Mouse (Mus musculus) cerebellum, postnatal 14 days (tissue): ENCODE results near the gene Kndc1.

Source experiments
- DNase-seq, 2 experiments: peaks; one replicate each; pipeline ENCODE4 v3.0.0; 2021; ENCODE audit warnings: mixed read lengths in 2 of 2

Kndc1 gene

DNA sequence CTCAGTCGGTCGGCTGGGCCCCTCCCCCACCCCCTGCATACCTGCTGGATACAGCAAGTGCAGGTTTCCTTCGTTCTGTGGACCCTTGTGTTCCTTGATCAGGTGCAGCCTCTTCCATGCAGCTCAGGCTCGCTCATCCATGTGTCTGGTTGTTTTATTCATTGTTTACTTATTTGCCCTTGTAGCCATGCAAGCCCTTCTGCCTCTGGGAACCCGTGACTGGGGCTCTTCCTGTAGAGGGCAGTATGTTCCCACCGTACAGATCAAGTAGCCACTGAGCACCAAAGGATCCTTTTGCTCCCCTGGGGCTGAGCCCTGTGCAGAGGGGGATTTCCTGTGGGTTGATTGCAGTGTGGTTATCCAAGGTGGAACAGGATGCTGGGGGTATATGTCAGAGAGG is 11.2 kb downstream of the Kndc1 start:
- DNase-seq = peak; percentile 69 to 72

DNA sequence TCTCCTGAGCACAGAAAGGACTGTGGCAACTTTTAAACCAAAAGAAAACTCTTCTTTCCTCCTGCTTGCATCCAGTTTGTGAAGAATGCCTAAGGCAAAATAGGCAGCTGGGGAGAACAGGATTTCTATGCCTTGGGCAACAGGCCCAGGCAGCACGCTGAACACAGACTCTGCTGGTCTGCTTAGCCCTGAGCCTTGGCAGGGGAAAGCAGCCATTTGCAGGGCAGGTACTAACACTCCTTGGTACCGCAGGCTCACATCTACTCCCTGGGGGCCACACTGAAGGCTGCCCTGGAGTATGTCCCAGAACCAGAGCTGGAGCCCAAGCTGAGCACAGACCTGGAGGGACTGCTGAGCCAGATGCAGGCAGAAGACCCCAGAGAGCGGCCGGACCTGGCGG is 13.7 kb downstream of the Kndc1 start:
- peak; percentile 67 to 71 for DNase-seq

DNA sequence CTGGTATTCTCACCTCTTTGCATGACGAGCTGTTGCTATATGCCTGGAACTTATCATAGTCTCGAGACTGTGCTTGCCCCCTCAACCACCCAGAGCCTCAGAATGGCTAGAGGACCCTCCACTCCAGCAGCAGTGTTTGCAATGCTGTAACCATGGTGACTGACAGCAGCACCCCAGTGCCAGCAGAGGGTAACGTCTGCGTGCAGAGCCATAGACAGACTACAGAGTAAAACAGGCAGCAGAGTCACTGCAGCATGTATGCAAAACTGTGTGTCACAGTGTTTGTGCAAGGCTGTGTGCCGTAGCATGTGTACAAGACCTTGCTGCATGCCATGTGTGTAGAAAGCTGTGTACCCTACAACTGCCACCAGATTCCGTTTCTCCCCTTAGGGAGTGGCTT is 15.0 kb downstream of the Kndc1 start:
- no peak for DNase-seq

DNA sequence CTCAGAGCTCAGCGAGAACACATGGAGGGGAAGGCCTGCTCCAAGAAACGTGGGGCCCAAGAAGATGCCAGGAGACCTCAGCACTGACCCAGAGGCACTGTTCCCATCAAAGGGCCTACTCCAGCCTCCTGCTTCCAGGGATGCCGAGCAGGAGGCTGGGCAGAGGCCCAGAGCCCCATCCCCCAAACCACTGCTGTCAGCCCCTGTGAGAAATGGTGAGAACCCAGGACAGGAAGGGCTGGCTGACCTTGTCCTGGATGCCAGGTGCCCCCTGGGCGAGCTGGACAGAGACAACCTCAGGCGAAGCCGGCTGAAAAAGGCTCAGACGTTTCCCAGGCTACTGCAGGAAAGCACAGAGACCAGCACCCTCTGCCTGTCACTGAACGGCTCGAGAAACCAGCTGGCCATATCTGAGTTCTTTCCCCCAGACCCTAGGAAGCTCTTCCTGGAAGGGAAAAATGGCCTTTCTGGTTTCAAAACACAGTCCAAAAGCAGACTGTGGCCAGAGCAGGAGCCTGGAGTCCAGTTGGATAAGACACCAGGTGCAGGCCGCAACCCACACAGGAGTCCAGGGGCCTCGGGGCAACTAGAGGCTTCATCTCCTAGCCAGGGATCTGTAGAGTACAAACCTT is 15.8 kb downstream of the Kndc1 start:
- DNase-seq = no peak

DNA sequence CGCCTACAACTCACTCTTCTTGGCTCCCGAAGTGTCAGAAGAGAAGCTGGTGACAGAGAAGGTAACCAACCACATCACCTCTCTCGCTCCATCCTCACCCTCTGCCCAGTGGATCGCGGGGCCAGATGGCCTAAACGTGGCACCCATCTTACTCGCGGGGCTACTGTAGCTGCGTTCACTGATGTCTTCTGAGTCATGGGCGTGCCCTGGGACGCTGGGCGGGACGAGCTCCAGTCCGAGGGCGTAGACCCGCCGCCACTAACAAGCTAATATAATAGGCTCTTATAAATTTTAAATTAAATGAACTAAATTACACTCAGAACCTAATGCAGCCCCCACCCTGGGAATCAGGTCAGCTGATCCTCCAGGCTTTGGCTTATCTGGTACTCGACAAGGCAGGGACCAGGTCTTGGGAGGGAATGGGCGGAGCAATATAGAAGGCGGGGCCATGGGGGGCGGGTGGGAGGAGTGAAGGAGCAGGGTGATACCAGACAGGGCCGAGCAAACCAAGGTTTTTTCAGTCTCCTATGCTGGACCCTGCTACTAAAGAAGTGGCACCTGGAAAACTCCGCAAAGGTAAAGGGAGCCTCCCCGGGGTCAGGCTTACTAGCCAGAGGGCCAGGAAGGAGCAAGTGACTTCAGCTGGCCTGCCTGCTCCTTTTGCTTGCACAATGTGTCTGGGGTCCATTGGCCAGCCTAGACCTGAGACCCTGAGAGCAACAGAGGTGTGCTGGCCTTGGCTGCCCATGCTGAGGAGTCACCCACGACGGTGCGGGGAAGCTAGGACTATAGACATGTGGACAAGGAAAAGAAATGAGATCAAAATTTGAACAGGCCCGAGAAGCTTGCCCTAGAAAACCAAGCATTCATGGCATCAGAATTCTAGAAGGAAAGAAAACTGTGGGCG is 19.9 kb downstream of the Kndc1 start:
- DNase-seq = no peak

DNA sequence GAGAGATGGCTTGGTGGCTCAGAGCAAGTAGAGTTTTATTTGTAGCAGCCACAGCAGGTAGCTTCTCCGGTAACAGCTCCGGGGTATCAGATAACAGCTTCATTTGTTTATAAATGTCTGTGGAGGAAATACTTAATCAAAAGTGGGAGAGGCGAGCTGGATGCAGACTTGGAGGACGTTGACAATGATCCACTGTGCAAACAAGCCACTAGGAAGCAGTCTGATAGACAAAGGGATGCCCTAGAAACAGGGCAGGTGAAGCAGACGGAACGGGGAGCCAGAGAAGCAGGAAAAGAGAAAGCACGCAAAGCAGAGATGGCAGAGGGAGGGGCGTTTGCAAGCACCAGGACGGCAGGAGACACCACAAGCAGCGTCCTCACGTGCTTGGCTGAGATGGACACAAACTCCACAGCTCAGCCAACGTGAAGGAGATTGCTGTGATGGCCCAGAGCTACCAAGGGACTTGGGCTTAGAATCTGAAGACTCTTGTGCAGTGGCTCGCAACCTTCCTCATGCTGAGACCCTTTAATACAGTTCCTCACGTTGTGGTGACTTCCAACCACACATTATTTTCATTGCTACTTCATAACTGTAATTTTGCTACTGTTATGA is 21.3 kb downstream of the Kndc1 start:
- DNase-seq = peak in 1 of 2 experiments; percentile 31

DNA sequence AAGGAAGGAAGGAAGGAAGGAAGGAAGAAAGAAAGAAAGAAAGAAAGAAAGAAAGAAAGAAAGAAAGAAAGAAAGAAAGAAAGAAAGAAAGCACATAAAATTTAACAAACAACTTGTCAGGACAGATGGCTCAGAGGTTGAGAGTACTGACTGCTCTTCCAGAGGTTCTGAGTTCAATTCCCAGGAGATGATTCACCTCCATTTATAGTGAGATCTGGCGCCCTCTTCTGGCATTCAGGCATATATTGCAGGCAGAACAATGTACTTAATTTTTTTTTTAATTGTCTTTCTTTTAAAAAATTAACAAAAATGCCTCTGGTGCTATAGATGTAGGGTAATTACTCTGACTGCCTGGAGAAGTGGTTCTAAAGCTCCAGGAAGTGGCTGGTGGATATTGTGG is 21.8 kb downstream of the Kndc1 start:
- no peak for DNase-seq

DNA sequence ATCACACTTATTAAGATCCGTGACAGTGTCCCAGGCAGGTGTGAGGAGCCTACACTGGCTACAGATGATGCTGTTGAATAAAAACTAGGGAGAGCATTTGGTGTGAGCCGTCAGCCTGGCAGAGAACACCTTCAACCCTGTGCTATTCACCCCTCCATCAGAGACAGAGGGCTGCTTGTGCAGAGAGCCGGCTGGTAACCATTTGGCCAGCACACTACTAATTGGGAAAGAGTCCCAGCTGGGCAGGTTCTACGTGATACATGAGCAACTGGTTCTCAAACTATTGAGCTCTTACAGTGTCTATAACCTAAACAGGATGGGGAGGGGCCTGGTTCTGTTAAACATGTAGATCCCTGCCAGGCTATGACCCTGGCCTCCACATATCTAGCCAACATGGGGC is 23.8 kb downstream of the Kndc1 start:
- no peak for DNase-seq

DNA sequence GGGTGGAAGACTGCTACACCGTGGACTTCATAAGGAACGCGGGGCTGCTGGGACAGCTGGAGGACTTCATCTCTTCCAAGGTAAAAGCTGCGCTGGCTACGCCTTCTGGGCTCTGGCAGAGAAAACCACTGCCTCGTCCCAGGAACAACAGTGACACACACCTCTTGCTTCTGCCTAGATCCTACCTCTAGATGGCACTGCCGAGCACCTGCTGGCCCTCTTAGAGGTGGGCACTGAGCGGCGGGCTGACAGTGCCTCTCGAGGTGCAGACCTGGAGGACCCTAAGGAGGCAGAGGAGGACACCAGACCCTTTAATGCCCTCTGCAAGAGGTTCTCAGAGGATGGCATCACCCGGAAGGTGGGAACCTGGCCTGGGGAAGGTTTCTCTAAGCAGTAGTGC is 36.2 kb downstream of the Kndc1 start:
- DNase-seq = peak; percentile 70 to 83

DNA sequence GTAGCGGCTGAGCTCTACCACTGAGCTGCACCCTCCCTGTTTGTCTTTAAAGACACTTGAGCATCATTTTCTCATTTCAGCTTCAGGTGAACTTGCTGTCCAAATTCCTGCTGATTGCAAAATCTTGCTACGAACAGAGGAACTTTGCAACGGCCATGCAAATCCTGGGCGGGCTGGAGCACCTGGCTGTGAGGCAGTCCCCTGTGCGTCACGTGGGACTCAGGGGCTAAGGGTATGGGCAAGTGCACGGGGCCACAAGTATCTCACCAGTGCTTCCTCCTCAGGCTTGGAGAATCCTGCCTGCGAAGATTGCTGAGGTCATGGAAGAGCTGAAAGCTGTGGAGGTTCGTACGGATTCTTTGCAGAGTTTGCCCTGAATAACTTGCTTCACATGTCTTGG is 42.2 kb downstream of the Kndc1 start:
- no peak for DNase-seq

DNA sequence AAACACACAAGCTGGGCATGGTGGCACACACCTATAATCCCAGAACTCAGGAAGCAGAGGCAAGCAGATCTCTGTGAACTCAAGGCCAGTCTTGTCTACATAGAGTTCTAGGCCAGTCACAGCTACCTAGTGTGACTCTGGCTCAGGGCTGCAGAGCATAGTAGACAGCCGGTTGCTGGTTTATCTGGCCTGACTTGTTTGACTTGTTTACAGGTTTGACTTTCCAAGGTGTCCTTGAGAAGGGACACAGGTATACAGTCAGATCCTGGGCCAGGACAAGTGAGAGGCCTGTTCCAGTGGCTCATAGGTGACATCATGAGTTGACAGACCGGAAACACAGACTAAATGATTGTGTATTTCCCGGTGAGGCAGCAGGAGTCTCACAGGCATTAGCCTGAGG is 42.6 kb downstream of the Kndc1 start:
- DNase-seq = no peak

DNA sequence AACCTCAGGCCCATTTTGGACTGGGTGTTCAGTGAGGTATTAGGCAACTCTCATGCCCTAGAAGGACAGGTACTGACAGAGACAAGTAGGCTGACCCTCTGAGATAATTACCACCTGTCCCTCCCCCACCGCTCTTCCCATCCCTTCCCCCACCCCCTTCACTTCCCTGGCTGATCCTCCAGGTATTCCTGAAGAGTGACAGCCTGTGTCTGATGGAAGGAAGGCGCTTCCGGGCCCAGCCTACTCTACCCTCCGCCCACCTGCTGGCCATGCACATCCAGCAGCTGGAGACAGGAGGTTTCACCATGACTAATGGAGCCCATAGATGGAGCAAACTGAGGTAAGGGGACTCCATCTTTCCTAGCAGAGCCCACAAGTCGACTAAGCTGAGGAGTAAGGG is 43.3 kb downstream of the Kndc1 start:
- DNase-seq = no peak

DNA sequence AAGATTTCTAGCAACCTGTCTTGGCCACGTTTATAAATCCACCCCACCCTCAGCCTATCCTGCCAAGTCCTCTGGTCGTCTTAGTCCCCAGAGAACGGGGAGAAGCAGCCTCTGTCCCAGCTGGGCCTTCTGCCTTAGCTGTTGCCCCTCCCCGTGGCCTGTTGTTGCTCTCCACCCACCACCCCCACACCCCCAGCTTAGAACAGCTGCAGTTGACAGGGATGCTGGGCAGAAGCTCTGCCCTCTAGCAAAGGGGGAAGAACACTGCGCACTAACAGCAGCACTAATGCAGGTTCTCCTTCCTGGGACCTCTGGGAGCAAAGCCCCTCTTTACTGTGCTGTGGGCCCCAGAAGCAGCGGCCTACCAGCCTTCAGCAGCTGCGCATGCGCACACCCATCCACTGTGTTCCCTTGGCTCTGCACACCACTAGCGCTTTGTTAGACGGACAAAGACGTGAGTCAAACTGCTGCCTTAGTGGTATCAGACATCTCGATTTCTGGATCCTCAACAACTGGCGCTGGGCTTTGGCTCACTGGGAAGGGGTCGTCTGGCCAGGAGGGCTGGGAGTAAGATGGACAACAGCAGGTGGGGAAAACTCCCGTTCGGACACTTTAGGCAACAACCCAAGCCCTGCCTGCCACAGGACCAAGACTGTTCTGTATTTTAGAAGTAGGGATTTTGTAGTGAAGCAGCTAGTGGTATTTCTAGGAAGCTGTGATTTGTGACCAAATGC is 46.1 kb downstream of the Kndc1 start:
- DNase-seq = no peak

DNA sequence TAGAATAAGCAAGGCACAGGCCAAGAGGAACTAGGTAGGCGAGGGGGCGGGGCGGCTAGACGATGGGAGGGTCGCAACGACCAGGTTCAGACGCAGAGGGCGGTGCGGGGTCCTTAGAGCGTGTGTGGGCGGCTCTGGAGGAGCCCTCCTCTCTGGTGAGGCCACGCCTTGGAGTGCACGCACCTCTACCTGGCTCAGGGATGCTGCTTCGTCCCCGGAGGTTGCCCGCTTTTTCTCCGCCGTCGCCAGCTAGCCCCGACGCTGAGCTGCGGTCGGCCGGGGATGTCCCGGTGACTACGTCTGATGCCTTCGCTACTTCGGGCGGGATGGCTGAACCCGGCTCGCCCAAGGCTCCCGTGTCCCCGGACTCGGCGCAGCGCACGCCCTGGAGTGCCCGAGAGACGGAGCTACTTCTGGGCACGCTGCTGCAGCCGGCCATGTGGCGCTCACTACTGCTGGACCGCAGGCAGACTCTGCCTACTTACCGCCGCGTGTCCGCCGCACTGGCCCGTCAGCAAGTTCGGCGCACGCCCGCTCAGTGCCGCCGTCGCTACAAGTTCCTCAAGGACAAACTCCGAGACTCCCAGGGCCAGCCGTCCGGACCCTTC is 49.3 kb downstream of the Kndc1 start, which contains the start of gene Utf1:
Gene Utf1 (plus strand): TSS at position 116 of the 608 bp plus-strand sequence.
- DNase-seq = peak; percentile 30 to 36

DNA sequence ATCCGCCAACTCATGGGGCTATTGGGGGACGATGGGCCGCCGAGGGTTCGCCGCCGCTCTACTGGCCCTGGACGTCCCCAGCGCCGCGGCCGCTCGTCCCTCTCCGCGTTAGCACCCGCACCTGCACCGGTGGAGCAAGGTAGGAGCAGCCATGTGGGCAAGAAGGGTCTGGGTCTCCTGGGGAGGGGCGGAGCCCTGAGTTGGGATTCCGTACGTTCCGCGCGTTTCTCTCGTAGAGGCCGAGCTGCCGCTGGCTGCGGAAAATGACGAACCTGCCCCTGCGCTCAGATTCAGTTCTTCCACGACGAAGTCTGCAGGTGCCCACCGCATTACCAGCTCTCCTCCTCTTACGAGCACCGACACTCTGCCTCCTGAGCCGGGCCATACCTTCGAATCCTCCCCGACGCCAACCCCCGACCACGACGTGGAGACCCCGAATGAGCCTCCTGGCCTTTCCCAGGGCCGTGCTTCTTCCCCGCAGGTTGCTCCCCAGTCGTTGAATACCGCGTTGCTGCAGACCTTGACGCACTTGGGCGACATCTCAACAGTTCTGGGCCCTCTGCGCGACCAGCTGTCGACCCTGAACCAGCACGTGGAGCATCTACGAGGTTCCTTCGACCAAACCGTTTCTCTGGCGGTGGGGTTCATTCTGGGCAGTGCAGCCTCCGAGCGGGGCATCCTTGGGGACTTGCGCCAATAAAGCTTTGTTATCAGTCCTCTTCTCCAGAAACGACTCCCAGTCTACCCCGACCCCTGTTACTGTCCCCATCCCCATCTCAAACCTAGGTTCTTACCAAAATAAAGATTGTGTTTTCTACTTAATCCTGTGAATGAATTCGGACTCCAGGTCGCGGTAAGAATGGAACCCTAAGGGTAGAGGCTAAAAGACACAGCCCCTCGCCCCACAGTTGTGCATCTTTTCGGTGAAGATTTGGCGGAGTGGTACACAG is 50.1 kb downstream of the Kndc1 start:
- no peak for DNase-seq

DNA sequence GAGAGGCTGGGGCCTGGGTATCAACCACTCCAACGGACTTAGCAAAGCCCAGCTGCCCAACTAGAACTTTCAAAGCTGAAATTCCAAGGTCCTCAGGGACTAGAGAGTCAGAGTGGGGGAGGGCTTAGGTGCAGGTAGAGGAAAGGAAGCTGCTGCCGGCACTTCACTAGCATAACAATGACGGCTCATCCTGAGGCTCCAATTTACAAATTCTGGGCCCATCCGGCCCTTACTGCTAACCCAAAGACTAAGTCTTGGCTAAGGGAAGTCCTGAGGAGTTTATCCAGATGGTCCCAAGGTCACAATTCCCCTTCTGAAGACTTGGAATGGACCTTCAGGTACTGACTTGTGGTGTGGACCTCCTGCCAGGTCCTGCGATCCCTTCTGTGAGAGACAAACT is 51.0 kb downstream of the Kndc1 start:
- no peak for DNase-seq

DNA sequence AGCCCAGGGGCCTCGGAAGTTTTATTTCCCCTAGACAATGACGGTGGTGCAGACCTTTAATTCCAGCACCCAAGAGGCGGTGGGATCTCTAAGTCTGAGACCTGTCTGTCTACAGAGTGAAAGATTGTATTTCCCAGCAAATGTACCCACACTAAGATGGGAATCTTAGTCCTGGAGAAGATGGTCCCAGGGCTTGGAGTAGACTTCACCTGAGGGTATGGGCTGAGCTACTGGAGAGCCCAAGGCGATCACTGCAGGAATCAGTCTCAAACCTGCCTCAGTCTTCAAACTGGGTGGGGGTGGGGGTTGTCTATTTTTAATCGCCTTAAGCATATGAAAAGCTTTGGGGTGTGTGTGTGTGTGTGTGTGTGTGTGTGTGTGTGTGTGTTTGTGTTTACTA is 51.5 kb downstream of the Kndc1 start:
- no peak for DNase-seq

DNA sequence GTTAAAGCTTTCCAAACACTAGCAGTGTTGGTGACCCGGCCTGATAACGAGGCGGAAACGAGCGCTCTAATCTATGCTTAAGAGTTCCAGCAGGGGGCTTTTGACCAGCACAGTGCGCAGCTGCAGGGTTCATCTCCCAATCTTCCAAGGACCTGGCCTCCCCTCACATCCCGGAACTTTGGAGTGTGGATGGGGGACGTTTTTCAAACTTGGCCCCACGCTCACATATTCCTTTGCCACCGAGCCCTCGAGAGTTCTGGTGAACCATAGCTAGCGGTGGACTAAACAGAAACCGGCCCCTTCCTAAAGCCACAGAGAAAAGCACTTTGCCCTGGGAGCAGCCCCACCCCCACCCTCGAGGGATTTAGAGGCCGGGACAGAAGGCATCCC is 55.4 kb downstream of the Kndc1 start:
- DNase-seq = no peak

DNA sequence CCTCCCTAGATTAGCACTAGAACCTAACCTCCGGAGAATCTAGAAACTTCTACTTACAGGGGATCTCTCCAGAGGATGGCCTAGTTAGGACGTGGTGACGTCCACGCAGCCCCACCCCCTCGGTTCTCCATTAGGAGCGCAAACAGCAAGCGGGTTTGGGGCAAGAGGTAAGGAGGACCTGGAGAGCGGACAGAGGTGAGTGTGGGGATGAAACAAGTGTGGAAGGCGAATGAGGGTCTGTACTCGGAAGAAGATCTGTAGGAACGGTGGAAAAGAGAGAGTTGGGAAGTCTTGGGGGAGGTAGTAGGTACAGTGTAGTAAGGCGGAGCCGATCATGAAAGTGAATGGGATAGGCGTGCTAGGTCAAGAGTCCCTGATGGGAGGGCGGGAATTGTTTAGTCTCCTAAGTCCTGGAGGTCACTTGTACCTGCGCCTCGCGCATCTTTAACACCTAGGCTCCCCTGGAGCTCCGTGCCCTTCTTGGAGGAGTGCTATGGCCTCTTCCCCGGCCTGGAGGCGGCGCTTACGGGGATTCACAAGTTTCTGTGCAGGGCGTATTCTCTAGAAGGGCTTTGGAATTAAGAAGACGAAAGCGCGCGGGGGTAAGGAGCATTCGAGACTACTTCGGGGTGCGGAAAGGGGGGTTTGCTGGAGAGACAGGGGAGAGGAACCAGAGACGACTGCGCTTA is 55.9 kb downstream of the Kndc1 start:
- DNase-seq = no peak

DNA sequence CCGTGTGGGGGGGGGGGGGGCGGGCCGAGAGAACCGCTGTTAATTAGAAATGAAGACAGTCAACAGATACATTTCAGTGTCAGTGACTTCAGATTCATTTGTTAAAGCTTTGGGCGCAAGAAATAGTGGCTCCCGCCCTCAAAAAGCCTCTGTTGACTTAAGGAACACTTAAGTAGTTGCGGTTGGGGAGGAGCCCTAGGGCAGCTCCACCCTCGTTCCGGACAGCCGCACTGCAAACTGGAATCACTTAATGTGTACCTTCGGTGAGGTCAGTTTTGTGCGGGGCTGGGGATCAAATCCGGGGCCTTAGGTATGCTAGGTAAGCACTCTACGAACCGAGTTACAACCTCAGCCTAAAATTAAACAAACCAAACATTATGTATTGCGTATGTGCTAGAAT is 56.6 kb downstream of the Kndc1 start:
- no peak for DNase-seq
